Mouse (Mus musculus): Measurements from ENCODE around the gene Hdhd5. TPM values are rescaled to one million over a fixed set of nuclear protein-coding genes. Genes with fewer than 3 reads are reported as not detected.
A peak's percentile ranks its signal among the peaks of the same experiment; 100 is the strongest.

The Hdhd5 gene
- polyA plus RNA-seq (2016; fragmentation: Nextera tagmentation; extraction: Ambion mirVana): 20.5 and 20.6 TPM in 2 replicates

GRCm38 (mm10) chr6:120531020-120531965 is at the start of gene Hdhd5:
TSS of gene Hdhd5 (minus strand) at chr6:120531319.
- H3K36me3 ChIP-seq: peaks cover 8% of the 10 kb centered on the region; the same call in 1 of the 2 replicates
- H3K9me3 ChIP-seq: no peaks in the 10 kb centered on the region
- peaks cover 12% of the 10 kb centered on the region for H3K4me1 ChIP-seq
- peak; percentile 97 for DNase-seq (ENCODE audit: low spot score)
- H3K27me3 ChIP-seq (ENCODE audit: insufficient read depth, poor library complexity, severe bottlenecking): no peaks in the 10 kb centered on the region
- under 1% methylated on average over 75 of the region's 75 CpGs for WGBS
- H3K27ac ChIP-seq: peak within 1 kb of the TSS; percentile 94
- peak within 1 kb of the TSS; percentile 94 for H3K4me3 ChIP-seq

GRCm38 (mm10) chr6:120580713-120581015 is 49.5 kb upstream of the Hdhd5 start:
- Histone ChIP-seq H3K27me3 (ENCODE audit: insufficient read depth, poor library complexity, severe bottlenecking) (peaks cover 11% of the 10 kb centered on the region), H3K4me3 (peak overlapping the region; percentile 66), H3K36me3 (no peaks in the 10 kb centered on the region), H3K9me3 (no peaks in the 10 kb centered on the region), H3K4me1 (peaks cover 28% of the 10 kb centered on the region), H3K27ac (peak overlapping the region; percentile 82)
- WGBS: 0% methylated on average over 1 of the region's 1 CpGs
- DNase-seq (ENCODE audit: low spot score): no peak

DNA sequence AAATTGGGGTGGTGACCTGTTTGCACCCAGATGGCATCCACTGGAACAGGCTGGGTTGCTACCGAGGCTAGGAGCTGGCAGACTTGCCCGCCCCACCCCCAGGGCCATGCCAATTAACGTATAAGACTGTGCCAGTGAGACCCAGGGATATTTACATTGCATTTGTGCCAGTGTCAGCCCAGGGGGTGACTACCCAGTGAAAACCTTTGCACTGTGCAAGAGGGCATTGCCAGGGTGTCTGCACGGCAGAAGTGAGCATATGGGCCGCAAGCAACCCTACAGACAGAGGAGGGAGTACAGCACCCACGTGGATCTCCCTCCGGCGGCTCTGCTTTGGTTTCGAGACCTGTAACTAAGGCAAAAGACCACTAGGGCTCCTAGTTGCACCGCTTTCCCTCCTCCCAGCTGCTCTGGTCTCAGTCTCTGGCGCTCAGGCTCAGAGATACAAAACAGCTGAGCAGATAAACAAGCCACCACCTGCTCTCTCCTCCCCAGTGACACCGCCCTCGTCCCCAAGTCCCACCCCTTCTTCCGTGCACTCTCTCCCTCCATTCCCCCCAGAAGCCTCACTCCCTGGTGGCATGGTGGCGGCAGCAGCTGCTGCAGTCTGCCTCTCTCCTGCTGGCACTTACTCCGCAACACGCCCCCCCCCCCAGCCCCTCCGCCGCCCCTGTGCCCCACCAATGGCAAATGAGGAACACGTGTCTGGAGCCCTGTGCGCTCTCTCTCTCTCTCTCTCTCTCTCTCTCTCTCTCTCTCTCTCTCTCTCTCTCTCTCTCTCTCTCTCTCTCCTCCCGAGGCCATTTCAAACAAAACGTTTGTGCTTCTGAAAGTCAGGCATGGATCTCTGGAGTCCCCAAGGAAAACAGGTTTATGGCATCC is 49.0 kb upstream of the Hdhd5 start:
- no peaks in the 10 kb centered on the region for H3K9me3 ChIP-seq
- no peaks in the 10 kb centered on the region for H3K36me3 ChIP-seq
- DNase-seq (ENCODE audit: low spot score): peak; percentile 92
- H3K27ac ChIP-seq: peak overlapping the region; percentile 82
- H3K4me1 ChIP-seq: peaks cover 27% of the 10 kb centered on the region
- peaks cover 11% of the 10 kb centered on the region for H3K27me3 ChIP-seq (ENCODE audit: insufficient read depth, poor library complexity, severe bottlenecking)
- under 1% methylated on average over 23 of the region's 23 CpGs for WGBS
- H3K4me3 ChIP-seq: peak overlapping the region; percentile 66

- H3K4me3 ChIP-seq: peak overlapping the region; percentile 66
- peak overlapping the region; percentile 82 for H3K27ac ChIP-seq
- H3K4me1 ChIP-seq: peaks cover 27% of the 10 kb centered on the region
- DNase-seq (ENCODE audit: low spot score): no peak
- no peaks in the 10 kb centered on the region for H3K36me3 ChIP-seq
- 5% methylated on average over 21 of the region's 21 CpGs for WGBS
- H3K27me3 ChIP-seq (ENCODE audit: insufficient read depth, poor library complexity, severe bottlenecking): peaks cover 11% of the 10 kb centered on the region
- H3K9me3 ChIP-seq: no peaks in the 10 kb centered on the region
These were observed 48.2 kb upstream of the Hdhd5 start for GRCm38 (mm10) chr6:120579110-120579830.

GRCm38 (mm10) chr6:120578471-120578870 is 47.4 kb upstream of the Hdhd5 start:
- no peaks in the 10 kb centered on the region for H3K36me3 ChIP-seq

GRCm38 (mm10) chr6:120572372-120572771 is 41.3 kb upstream of the Hdhd5 start:
- Histone ChIP-seq H3K4me1 (no peaks in the 10 kb centered on the region), H3K27ac (no peak overlapping the region)
- 63% methylated on average over 1 of the region's 1 CpGs for WGBS

More at GRCm38 (mm10) chr6:120578471-120578870, 47.4 kb upstream of the Hdhd5 start:
- DNase-seq (ENCODE audit: low spot score): no peak
- Histone ChIP-seq H3K4me1 (peaks cover 27% of the 10 kb centered on the region), H3K9me3 (no peaks in the 10 kb centered on the region), H3K27me3 (ENCODE audit: insufficient read depth, poor library complexity, severe bottlenecking) (peaks cover 11% of the 10 kb centered on the region), H3K4me3 (no peak overlapping the region), H3K27ac (no peak overlapping the region)
- 48% methylated on average over 5 of the region's 5 CpGs for WGBS

GRCm38 (mm10) chr6:120568257-120568656 is 37.1 kb upstream of the Hdhd5 start:
- WGBS: 64% methylated on average over 1 of the region's 1 CpGs
- no peak overlapping the region for H3K4me3 ChIP-seq
- no peaks in the 10 kb centered on the region for H3K4me1 ChIP-seq
- no peak for DNase-seq (ENCODE audit: low spot score)
- no peaks in the 10 kb centered on the region for H3K27me3 ChIP-seq (ENCODE audit: insufficient read depth, poor library complexity, severe bottlenecking)
- no peaks in the 10 kb centered on the region for H3K9me3 ChIP-seq
- no peak overlapping the region for H3K27ac ChIP-seq
- H3K36me3 ChIP-seq: no peaks in the 10 kb centered on the region

More at GRCm38 (mm10) chr6:120572372-120572771, 41.3 kb upstream of the Hdhd5 start:
- DNase-seq (ENCODE audit: low spot score): no peak
- H3K4me3 ChIP-seq: no peak overlapping the region
- no peaks in the 10 kb centered on the region for H3K9me3 ChIP-seq
- H3K27me3 ChIP-seq (ENCODE audit: insufficient read depth, poor library complexity, severe bottlenecking): no peaks in the 10 kb centered on the region
- H3K36me3 ChIP-seq: no peaks in the 10 kb centered on the region

DNA sequence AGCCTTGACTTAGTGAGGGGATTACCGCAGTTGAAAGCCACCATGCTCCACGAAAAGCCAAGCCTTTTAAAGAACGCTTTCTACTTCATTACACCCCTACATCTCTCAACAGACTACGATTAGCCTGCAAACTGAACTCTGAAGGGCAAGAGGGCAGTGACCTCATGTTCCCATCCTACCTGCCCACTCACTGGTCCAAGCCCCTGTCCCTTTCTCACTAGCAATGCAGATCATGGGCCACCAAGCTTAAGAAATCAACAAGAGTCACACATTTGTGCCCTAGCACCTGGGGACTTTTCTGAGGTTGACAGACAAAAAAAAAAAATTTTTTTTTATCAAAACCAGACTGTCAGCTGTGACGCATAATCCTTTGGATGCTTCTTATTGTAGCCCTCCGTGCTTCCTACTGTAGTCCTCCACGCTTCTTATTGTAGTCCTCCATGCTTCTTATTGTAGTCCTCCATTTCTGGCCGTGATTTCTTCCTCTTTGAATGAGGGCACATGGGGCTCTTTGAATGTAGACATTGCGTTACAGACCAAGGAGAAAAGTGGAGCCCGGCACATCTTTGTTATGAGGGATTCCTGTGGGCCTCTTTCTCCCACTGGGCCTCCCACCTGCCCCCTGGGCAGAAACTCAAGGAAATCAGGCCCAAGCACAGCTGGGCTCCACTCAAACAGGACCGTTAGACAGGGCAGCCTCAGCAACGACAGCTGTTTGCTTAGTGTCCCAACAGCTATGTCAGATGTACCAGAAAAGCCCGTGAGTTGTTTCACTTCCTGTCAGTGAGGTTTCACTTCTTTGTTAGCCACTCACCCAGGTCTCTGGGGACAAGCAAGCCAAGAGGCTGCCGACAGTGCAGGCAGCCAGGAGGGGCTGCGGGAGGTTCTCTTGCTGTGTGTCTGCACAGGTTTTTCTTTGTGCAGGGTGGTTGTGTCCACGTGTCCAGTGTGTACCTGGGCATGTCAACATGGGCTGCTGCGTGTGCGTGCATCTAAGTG is 36.1 kb upstream of the Hdhd5 start:
- H3K27ac ChIP-seq: no peak overlapping the region
- no peak overlapping the region for H3K4me3 ChIP-seq
- no peaks in the 10 kb centered on the region for H3K27me3 ChIP-seq (ENCODE audit: insufficient read depth, poor library complexity, severe bottlenecking)
- H3K9me3 ChIP-seq: no peaks in the 10 kb centered on the region
- DNase-seq (ENCODE audit: low spot score): no peak
- 66% methylated on average over 18 of the region's 18 CpGs for WGBS
- no peaks in the 10 kb centered on the region for H3K36me3 ChIP-seq
- no peaks in the 10 kb centered on the region for H3K4me1 ChIP-seq

DNA sequence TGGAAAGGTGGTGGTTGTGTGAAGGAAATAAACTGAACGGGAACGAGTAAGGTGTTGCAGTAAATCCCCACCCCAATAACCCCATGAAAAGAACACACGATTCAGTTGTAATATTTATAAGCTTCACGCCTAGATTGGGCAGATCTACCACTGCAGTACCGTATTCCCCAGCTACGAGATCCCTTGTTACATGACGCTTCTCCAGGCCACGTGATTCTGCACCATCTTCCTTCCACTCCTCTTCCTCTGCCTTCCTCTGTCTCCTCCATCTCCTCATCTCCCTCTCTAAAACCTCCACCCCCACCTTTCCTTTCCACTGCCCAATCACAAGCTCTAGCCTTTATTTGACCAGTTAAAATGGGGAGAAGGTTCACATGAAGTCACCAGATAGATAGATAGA is 25.5 kb upstream of the Hdhd5 start:
- H3K36me3 ChIP-seq: no peaks in the 10 kb centered on the region
- WGBS: 82% methylated on average over 8 of the region's 8 CpGs
- no peak overlapping the region for H3K4me3 ChIP-seq
- no peak overlapping the region for H3K27ac ChIP-seq
- H3K27me3 ChIP-seq (ENCODE audit: insufficient read depth, poor library complexity, severe bottlenecking): 0 out of 2 replicates have a peak, but pooled peaks cover 4% of the 10 kb centered on the region
- DNase-seq (ENCODE audit: low spot score): no peak
- H3K9me3 ChIP-seq: no peaks in the 10 kb centered on the region
- H3K4me1 ChIP-seq: no peaks in the 10 kb centered on the region

- H3K4me3 ChIP-seq: no peak overlapping the region
- H3K27ac ChIP-seq: no peak overlapping the region
- DNase-seq (ENCODE audit: low spot score): no peak
- H3K27me3 ChIP-seq (ENCODE audit: insufficient read depth, poor library complexity, severe bottlenecking): 0 out of 2 replicates have a peak, but pooled peaks cover 4% of the 10 kb centered on the region
- peaks cover under 1% of the 10 kb centered on the region; the same call in 1 of the 2 replicates for H3K4me1 ChIP-seq
- H3K9me3 ChIP-seq: no peaks in the 10 kb centered on the region
- WGBS: 69% methylated on average over 6 of the region's 6 CpGs
- no peaks in the 10 kb centered on the region for H3K36me3 ChIP-seq
These were observed 25.0 kb upstream of the Hdhd5 start for GRCm38 (mm10) chr6:120555983-120556567.

GRCm38 (mm10) chr6:120555152-120555551 is 24.0 kb upstream of the Hdhd5 start:
- Histone ChIP-seq H3K9me3 (no peaks in the 10 kb centered on the region), H3K4me1 (peaks cover 9% of the 10 kb centered on the region), H3K36me3 (no peaks in the 10 kb centered on the region), H3K4me3 (no peak overlapping the region), H3K27me3 (ENCODE audit: insufficient read depth, poor library complexity, severe bottlenecking) (0 out of 2 replicates have a peak, but pooled peaks cover 4% of the 10 kb centered on the region), H3K27ac (no peak overlapping the region)
- WGBS: 53% methylated on average over 1 of the region's 1 CpGs
- DNase-seq (ENCODE audit: low spot score): no peak

Measured in heart, embryonic 10.5 days (tissue).